Mouse (Mus musculus) kidney, postnatal 36 days (tissue): ENCODE data around the gene 1700024P04Rik.
"Not testable (repeated sequence)": the region's sequence is repeated elsewhere in the genome, so short reads cannot be mapped to it uniquely, and the experiment has no call there.

Experiments
- DNase-seq, 2 experiments: peaks; one replicate each; pipeline ENCODE4 v3.0.0; 2021 to 2022; ENCODE audit warnings: mixed read lengths in 2 of 2

The 1700024P04Rik gene

DNA sequence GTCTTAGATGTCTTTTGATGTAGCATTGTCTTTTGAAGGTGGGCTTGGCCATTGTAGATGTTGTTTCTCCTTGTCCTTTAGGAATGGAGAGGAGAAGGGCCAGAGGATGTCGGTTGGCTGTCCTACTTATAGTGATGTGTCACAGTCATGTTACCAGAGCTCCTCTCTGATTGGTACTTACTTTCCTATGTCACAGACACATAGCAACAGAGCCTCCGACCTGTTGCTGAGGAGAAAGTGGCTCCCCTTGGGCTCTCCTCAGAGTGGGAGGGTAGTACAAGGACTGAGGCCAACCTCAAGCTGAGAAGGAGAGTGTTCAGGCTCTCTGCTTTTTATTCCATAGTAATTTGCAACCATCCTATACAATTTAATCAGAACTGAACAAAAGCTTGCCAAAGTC, at the start of gene 1700024P04Rik:
Gene 1700024P04Rik (minus strand): TSS at position 101 of the 400 bp plus-strand sequence.
- DNase-seq = no peak

GRCm38 (mm10) chr13:99031223-99032216, 47.2 kb upstream of the 1700024P04Rik start:
- no peak for DNase-seq

DNA sequence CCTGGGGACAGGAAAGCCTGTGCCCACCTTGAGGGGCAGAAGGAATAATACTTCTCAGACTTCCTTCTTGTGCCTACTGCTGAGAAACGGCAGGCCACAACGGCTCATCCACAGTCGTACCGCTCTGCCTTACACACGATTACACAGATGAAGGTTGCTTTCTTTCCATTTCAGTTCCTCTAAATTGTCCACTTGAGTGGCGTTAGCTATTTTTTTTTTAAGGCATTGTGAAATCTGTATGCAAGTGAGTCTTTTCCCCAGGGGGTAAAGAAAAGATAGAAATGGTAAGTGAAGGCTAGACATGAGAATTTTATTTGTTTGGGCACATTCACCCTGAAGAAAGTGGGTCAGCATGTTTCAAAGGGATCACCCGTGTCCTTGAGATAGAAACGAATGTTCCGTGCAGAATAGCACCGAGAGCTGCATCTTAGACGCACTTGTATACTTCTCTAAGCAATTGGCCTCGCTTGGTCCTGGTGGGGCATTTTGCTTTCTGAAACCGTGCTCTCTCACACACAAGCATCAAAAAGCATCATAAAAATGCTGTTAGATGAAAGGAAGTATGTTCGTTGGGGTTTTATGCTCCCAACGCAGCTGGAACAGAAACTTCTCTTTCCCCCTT, 46.3 kb upstream of the 1700024P04Rik start:
- DNase-seq = no peak

DNA sequence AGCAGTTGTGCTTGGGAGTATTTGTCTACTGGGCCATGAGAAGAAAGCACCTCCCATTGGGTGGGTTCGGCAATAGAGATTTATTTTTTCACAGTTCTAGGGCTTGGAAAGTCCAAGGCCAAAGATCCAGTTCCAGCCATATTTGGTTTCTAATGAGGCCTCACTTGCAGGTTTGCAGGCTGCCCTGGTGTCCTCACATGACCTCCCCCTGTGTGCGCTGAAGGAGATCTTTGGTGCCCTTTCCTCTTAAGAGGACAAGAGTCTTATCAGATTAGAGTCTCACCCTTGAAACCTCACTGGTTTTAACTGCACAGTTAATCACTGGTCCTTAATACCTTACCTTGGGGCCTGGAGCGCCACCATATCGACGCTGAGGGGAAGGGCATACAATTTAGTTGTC, 40.9 kb upstream of the 1700024P04Rik start:
- DNase-seq = peak; percentile 59 to 60

- no peak for DNase-seq
These were observed 37.7 kb upstream of the 1700024P04Rik start for GRCm38 (mm10) chr13:99022036-99022435.

DNA sequence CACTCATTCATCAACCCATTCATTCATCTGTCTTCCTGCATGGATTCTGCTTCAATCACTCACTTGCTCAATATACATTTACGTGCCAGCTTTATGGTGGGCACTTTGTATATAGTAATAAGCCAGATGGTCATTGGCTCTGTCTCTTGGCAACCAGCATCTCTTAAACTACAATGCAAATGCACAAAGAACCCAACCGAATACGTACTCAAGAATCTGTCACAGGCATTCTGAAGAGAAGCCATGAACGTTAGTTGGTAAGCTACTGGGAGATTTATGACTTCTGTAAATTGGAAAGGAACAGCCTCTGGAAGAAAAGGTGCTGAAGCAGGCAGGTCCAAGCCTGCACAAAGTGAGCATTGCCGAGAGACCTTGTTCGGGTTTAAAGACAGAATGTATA, 36.8 kb upstream of the 1700024P04Rik start:
- DNase-seq = no peak

GRCm38 (mm10) chr13:99019831-99020669, 35.7 kb upstream of the 1700024P04Rik start:
- peak; percentile 30 to 39 for DNase-seq

- peak; percentile 52 to 58 for DNase-seq
These were observed 34.3 kb upstream of the 1700024P04Rik start for GRCm38 (mm10) chr13:99018526-99019201.

- DNase-seq = no peak
These were observed 32.3 kb upstream of the 1700024P04Rik start for GRCm38 (mm10) chr13:99016696-99017095.

GRCm38 (mm10) chr13:99012891-99013290, 28.5 kb upstream of the 1700024P04Rik start:
- DNase-seq = peak; percentile 48 to 68

GRCm38 (mm10) chr13:99008013-99008412, 23.6 kb upstream of the 1700024P04Rik start:
- DNase-seq = no peak

DNA sequence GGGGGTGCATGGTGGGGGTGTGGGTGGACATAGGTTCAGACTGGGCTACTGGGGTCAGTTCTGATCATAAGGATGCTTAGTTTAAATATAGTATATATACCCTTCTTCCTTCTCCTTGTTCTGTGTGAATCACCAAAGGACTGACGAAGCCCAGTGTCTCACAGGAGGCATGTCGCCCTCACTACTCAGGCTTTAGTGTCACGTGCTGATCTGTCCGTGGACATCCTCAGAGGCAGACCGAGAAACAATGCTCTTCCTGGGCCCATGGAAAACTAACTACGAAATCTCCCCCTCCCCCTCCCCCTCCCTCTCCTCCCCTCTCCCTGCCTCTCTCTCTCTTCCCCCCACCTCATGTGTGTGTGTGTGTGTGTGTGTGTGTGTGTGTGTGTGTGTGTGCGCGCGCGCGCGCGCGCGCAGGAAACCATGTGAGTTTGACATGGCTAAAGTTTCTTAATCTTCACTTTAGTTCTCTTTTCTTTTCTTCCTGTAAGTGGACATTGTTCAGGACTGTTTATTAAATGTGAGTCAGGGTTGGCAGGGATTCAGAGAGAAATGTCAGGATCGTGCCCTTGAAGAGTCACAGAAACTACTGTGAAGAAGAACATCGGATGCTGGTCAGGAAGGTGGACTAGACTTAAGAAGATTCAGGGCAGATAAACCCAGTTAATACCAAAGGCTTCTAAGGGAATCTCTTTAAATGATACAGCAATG, 22.2 kb upstream of the 1700024P04Rik start:
- DNase-seq = peak; percentile 10 to 18

DNA sequence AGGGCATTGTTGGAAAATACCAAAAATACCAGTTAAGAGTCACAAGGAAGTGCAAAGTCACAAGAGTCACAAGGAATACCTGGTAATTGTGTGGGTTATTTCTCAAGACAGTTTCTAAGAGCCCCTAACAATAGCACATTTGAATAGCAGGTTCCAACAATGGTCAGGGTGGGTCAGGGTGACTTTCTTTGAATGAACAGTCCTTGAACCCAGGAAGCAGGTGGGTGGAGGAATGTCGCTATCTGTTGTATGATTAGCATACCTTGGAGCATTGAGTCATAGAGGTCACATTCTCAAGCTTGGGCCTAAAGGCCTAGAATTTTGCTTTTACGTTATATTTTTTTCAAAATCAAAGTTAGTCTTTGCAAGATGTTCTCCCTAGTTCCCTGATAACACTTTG, 17.3 kb upstream of the 1700024P04Rik start:
- not testable (repeated sequence) for DNase-seq

GRCm38 (mm10) chr13:98997025-98997424, 12.7 kb upstream of the 1700024P04Rik start:
- no peak for DNase-seq

DNA sequence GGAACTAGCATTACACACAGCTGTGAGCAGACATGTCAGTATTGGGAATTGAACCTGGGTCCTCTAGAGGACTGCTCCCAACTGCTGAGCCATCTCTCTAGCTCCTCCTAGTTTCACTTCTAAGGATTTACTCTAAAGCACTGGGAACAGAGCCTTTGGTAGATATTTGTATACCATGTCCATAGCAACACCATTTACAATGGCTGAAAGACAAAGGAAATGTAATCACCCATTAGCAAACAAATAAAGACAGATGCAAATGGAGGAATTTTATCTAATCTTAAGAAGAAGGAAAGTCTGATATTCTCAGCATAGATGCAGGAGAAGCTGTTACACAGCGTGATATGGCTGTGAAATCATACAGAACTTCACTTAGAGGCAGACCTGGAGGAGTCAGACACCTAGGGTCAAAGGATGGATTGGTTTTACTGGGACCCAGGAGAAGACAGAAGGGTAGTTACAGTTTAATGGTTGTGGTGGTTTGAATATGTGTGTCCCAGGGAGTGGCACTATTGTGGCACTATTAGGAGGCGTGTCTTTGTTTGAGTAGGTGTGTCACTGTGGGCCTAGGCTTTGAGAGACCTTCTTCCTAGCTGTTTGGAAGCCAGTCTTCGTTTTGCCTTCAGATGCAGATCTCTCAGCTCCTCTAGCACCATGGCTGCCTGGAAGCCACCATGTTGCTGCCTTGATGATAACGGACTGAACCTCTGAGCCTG, 7.1 kb downstream of the 1700024P04Rik start:
- no peak for DNase-seq

DNA sequence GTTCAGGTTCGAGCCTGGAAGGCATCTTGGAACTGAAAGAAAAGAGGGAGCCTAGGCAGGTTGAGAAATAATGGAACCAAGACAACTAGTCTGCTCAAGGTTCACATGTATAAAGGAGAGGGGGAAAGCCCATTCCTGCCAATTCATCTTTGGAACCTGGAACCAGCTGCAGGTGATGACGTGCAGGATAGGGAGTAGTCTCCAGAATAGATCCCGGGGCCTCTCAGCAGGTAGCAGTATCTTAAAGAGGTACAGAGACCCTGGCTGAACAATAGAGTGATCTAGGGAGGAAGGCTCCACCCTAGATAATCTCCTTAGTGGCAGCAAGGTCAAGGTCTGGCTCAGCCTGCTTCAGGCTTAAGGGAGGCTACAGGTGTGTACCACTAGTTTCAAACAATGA, 8.3 kb downstream of the 1700024P04Rik start:
- DNase-seq = not testable (repeated sequence)

DNA sequence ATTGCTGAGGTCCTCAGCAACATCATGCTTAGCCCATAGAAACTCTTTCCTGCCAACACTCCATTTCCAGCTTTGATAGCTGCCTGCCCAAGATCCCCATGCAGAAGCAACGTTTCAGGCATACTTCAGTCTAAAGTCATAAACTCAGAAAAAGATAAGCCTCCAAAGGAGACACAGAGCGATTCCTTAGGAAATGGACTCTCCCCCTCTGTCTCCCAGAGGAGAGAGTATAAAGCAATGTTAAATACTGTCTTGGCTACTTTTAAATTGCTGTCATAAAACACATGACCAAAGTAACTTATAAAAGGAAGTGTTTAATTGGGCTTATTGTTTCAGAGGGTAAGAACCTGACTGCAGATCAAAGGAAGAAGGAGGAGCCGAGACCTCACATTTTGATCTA, 12.3 kb downstream of the 1700024P04Rik start:
- DNase-seq = no peak

DNA sequence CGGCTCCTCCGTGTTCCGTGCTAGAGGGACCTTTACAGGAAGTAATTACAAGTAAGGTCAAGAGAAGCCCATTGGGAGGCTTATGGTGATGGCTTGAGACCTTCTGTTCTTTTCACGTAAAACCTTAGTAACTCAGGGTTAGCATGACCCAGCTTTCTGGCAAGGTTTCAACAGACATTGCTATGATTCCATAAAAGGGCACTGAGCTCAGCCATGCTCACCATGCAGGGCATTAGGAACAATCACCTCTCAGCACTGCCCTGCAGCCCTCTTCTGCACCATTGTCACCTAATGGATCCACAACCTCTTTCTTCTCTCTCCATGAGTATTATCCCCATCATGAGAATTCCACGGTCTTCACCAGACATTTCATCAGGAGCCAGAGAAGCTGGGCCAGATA, 12.7 kb downstream of the 1700024P04Rik start:
- DNase-seq = no peak

DNA sequence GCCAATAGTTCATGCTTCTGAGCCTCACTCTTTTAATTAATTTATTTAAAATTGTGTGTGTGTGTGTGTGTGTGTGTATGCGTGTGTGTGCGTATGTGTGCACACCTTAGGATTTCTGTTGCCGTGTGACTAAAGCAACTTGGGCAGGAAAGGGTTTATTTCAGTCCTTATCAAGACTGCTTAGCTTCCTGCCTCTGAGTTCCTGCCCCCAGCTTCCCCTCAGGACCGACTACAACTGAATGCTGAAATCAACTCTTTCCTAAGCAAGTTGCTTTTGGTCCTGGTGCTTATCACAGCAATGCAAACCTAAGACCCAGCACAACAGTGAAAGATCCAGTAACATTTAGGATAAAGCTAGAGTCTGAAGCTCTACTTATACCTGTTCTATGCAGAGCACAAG, 15.8 kb downstream of the 1700024P04Rik start:
- DNase-seq = no peak

DNA sequence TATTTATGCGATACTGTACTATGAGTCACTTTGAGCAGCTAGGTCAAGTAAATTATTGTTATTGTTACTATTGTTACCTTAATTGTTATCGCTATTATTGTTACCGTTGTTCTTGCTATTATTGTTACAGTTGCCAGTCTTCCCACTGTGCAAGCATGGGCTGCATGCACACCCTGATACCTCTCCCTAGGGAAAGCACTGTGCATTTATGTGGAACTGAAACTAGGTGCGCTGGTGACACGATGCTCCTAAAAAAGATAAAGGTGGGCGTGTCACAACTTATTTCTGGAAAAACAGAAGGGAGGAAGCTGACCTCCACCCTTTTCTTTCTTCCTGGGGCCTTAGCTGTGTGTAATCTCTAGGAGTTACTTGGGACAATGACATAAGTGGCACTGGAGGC, 16.4 kb downstream of the 1700024P04Rik start:
- no peak for DNase-seq

DNA sequence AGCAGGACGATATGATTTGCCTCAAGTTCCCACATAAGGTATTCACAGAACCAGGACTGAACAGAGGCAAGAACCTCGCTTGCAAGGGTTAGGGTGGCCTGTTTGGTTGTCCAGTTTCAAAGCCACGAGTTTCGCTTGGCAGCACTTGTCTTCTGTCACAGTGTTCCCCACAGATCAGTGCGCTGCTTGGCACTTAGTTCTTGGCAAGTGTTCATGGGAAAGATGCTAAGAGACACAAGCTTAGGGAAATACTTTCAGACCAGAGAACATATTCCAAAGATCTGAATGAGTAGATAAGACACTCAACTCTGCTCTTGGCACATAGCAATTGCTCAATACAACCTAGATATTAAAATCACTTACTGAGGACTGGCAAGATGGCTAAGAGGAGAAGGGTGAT, 17.8 kb downstream of the 1700024P04Rik start:
- DNase-seq = peak in 1 of 2 experiments; percentile 17
